Mouse (Mus musculus) brown adipose tissue, adult 24 weeks (tissue): ENCODE data around the gene Rabggta. TPM values are rescaled to one million over a fixed set of nuclear protein-coding genes. Genes with fewer than 3 reads are reported as not detected.

Experiments
- H3K27ac ChIP-seq: fragments of 200-500 bp; replicated peaks from 2 replicates; pipeline ENCODE4 v1.5.1; 2012; ENCODE audit warnings: low read depth, mild to moderate bottlenecking, low read length
- H3K4me1 ChIP-seq: fragments of 200-500 bp; 2 replicates; pipeline ENCODE4 v1.6.1; 2012; ENCODE audit warnings: low read length, mixed read lengths; ENCODE audit not compliant: control insufficient read depth, insufficient read depth, insufficient read length
- H3K4me3 ChIP-seq: fragments of 200-500 bp; 2 replicates; pipeline ENCODE4 v1.5.1; 2012; ENCODE audit warnings: low read depth, mild to moderate bottlenecking, low read length, moderate library complexity; ENCODE audit not compliant: insufficient read depth
- polyA plus RNA-seq: library from polyadenylated mRNA; stranded (reverse); fragments of >200 nt; gene quantifications from 2 replicates; pipeline ENCODE4 v1.2.4, GENCODE M21; 2012; ENCODE audit not compliant: missing spikeins, insufficient read depth, insufficient read length

Rabggta gene
- polyA plus RNA-seq, 1 experiment = 8.9 TPM

- Histone ChIP-seq H3K27ac (no peak overlapping the region), H3K4me1 (peaks cover 2% of the 10 kb centered on the region), H3K4me3 (no peak overlapping the region)
Observed at GRCm38 (mm10) chr14:55720666-55721065, 1.4 kb downstream of the Rabggta start.

- Histone ChIP-seq H3K4me3 (no peak overlapping the region), H3K27ac (no peak overlapping the region), H3K4me1 (peaks cover 2% of the 10 kb centered on the region)
Observed at GRCm38 (mm10) chr14:55719737-55720136, 2.3 kb downstream of the Rabggta start.

- Histone ChIP-seq H3K27ac (no peak overlapping the region), H3K4me3 (no peak overlapping the region), H3K4me1 (no peaks in the 10 kb centered on the region; the same call in 1 of the 2 replicates)
Observed at GRCm38 (mm10) chr14:55716884-55717283, 5.2 kb downstream of the Rabggta start.

DNA sequence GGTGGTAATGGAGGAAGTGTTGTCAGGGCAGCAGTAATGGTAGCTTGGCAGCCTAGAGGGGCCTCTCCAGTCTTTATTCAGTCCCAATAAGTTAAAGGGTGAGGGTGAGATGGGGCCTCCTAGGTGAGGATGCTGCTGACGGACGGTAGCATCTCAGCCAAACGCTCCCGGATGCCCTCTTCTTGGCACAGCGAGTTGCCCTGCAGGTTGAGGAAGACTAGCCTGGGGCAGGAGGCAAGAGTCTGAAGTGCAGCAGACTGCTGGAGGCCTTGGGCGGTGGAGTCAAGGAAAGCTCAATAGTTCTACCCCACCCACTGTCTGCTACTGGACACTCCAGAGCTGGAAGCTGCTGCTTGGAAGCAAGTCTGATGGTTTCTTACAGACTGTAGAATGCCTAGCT, 5.8 kb downstream of the Rabggta start:
- Histone ChIP-seq H3K4me1 (no peaks in the 10 kb centered on the region), H3K4me3 (no peak overlapping the region), H3K27ac (no peak overlapping the region)

GRCm38 (mm10) chr14:55714893-55715292, 7.2 kb downstream of the Rabggta start:
- no peak overlapping the region for H3K27ac ChIP-seq
- H3K4me3 ChIP-seq = no peak overlapping the region
- no peaks in the 10 kb centered on the region for H3K4me1 ChIP-seq

DNA sequence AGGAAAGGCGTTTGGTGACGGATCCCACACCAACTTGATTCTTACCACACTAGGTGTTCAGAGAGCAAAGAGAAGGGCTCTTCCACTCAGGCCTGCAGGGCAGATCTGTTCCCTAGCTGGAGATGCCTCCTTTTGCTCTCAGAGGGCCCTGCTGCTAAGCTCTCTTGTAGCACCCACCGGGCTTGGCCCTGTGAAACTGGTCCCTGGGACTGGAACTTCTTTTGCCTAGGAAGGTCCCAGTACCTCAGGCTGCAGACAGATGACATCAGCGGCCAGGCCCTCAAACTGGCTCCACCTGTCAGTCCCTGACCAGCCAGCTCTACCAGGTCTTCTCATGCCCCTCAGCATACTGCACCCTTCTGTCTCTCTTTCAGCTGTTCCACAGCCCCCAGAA, 8.3 kb downstream of the Rabggta start, which contains the start of gene Tgm1:
TSS of gene Tgm1 (minus strand) at position 198 of the 394 bp plus-strand sequence.
- Histone ChIP-seq H3K4me1 (no peaks in the 10 kb centered on the region), H3K27ac (no peak within 1 kb of the TSS), H3K4me3 (peak within 1 kb of the TSS; percentile 36)

DNA sequence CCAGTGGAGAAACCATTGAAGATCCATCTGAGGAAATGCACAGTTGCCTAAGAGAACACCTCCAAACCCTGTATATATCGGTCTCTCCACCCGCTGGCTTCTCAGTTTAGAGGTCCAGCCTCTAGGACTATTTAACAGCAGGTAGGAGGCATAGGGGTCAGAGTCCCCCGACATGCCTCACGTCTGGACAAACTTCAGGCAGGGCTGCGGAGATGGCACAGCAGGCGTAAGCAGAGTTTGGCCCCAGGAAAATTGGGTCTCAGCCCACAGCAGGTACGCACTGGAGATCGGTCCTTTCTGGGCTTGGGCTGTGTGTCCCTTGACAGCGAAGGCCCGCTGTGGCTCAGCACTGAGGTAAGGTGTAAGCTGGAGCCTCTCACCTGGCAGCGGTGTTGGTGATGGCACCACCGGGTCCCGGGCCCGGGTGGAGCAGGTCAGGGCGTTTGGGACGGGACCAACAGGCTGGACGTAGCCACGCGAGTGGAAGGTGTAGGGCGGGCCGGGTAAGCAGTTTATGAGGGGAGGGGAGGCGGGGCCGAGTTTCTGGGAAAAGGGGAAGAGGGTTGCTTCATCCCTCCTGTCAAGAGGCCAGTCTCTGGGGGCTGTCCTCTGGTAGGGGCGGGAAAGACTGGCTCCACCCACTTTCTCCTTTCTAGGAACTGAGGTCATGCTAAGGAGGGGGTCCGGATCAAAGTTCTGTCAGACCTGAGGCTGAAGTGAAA, 8.9 kb downstream of the Rabggta start:
- peak overlapping the region; percentile 36 for H3K4me3 ChIP-seq
- H3K27ac ChIP-seq = no peak overlapping the region
- H3K4me1 ChIP-seq = no peaks in the 10 kb centered on the region

DNA sequence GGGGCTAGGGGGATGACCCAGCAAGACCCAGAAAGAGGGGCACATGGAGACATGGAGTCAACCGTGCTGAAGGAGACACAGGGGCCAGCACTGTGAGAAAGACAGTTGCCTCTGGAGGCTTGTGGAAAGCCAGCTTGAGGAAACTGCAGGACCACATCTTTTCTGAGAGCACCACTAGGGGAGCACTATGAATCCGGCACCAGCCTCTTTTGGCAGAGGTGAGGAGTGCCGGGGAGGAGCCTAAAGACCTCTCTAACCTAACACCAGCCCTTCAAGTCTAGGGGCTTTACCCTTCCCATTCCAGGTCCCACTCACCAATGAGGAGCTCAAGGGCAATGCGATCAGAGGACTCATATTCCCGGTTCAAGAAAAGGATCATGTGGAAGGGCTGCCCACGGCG, 10.3 kb downstream of the Rabggta start:
- no peaks in the 10 kb centered on the region for H3K4me1 ChIP-seq
- H3K27ac ChIP-seq = no peak overlapping the region
- no peak overlapping the region for H3K4me3 ChIP-seq

GRCm38 (mm10) chr14:55709509-55709908, 12.6 kb downstream of the Rabggta start:
- Histone ChIP-seq H3K4me1 (no peaks in the 10 kb centered on the region), H3K4me3 (no peak overlapping the region), H3K27ac (no peak overlapping the region)

- Histone ChIP-seq H3K27ac (no peak overlapping the region), H3K4me3 (no peak overlapping the region), H3K4me1 (no peaks in the 10 kb centered on the region)
Observed at GRCm38 (mm10) chr14:55707397-55707796, 14.7 kb downstream of the Rabggta start.

DNA sequence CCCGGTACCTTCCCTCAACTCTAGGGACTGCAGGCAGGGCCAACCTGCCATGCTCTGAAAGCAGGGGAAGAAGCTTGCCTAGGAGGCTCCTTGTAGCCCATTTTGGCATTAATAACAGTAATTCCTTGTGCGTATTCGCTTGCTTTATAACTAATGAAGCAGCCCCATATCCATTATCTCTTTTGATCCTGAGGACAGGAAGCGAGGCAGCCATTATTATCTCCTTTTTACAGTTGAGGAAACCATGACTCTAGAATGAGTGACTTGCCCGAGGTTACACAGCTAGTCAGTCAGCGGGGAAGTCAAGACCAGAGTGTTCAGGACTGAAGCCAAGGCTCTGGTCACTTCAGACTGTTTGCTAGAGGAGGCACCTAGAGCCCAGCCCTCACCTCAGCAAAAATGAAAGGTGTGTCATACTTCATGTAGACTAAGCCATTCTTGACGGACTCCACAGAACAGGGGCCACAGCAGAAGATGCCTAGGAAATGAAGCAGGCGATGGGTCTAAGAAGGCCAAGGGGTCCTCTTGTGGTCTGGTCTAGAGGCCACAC, 15.9 kb downstream of the Rabggta start:
- no peak overlapping the region for H3K27ac ChIP-seq

GRCm38 (mm10) chr14:55702761-55703160, 19.3 kb downstream of the Rabggta start:
- H3K4me3 ChIP-seq = no peak overlapping the region
- H3K27ac ChIP-seq = no peak overlapping the region
- no peaks in the 10 kb centered on the region for H3K4me1 ChIP-seq

More for the DNA sequence above, 15.9 kb downstream of the Rabggta start:
- H3K4me3 ChIP-seq = no peak overlapping the region
- no peaks in the 10 kb centered on the region for H3K4me1 ChIP-seq

DNA sequence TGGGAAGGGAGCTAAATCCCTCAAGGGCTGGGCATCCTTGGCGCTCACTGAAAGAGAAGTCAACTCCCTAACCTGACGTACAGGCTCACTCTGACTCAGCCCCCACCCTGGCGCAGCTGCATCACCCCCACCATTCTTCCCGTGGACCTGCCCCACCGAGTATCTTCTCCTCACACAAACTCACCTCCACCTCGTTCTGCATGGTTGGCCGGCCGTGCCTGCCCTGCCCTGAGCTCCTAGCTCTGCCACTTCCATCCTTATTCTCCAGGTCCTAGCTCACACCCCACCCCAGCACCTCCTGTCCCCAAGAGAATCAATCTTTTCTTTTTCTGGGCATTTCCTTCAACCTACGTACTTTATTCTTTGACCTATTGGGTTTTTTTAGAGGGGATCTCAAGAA, 20.9 kb downstream of the Rabggta start:
- Histone ChIP-seq H3K4me3 (no peak overlapping the region), H3K4me1 (no peaks in the 10 kb centered on the region), H3K27ac (no peak overlapping the region)

DNA sequence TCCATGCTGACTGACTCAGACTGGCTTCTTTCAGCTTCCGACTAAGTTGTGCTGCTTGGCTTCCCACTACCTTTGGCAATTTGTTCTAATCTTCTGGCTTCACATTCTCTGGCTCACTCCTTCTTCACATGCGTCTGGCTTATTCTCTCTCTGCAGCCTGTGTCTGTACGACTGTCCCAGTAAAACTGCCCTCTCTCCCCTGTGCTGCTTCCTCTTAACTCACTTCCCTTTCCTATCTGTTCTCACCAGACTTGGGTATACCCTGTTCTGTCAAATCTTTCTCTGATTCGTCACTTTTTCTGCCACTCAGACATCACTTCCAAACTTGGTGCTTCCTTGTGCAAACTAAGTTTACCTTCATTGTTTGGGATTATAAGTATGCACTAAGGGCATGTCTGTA, 24.8 kb downstream of the Rabggta start:
- peak overlapping the region; percentile 60; the same call in 1 of the 2 replicates for H3K27ac ChIP-seq
- H3K4me3 ChIP-seq = peak overlapping the region; percentile 45
- H3K4me1 ChIP-seq = no peaks in the 10 kb centered on the region

- no peak overlapping the region for H3K27ac ChIP-seq
- no peak overlapping the region for H3K4me3 ChIP-seq
- H3K4me1 ChIP-seq = no peaks in the 10 kb centered on the region
Observed at GRCm38 (mm10) chr14:55689433-55689832, 32.6 kb downstream of the Rabggta start.

DNA sequence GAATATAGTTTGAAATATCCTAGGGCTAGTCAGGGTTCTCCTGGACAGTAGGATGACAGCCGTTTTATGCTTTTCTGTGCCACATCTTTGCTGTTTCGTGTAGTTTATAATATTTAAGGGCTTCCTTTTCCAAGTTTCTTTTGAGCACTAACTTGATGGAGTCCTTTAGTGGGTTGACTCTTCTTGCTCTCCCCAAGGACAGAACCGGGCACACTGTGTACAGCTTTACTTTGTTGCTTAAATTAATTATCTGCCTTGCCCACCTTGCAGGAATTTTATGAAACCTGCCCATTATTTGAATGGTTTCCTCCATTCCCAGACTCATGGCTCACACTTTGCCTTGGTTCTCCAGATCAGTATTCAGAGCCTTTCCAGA, 40.0 kb downstream of the Rabggta start:
- no peaks in the 10 kb centered on the region for H3K4me1 ChIP-seq
- peak overlapping the region; percentile 81 for H3K4me3 ChIP-seq
- H3K27ac ChIP-seq = peak overlapping the region; percentile 6
